Mouse (Mus musculus) neural tube, embryonic 14.5 days (tissue): ENCODE data around the gene Pou2f2. TPM values are rescaled to one million over a fixed set of nuclear protein-coding genes. Genes with fewer than 3 reads are reported as not detected.
A peak's percentile ranks its signal among the peaks of the same experiment; 100 is the strongest.

Source experiments
- ATAC-seq: fragments of 200-750 bp; cut with Nextera tagmentation; 2 replicates; pipeline ENCODE4 v1.8.0; 2017; ENCODE audit warnings: low read depth, mild to moderate bottlenecking, moderate TSS enrichment, moderate library complexity
- H3K27ac ChIP-seq: fragments of 300-500 bp; sonication (generic); 2 replicates; pipeline ENCODE4 v1.5.1; 2014; ENCODE audit warnings: low read depth, mild to moderate bottlenecking, control low read depth, low read length, moderate library complexity, mixed read lengths
- H3K27me3 ChIP-seq: fragments of 300-500 bp; sonication (generic); 2 replicates; pipeline ENCODE4 v1.6.1; 2014; ENCODE audit warnings: low read length; ENCODE audit not compliant: control insufficient read depth, insufficient read depth
- H3K36me3 ChIP-seq: fragments of 300-500 bp; sonication (generic); 2 replicates; pipeline ENCODE4 v1.6.1; 2014; ENCODE audit warnings: low read length, mixed read lengths; ENCODE audit not compliant: control insufficient read depth, insufficient read depth
- H3K4me1 ChIP-seq: fragments of 300-500 bp; sonication (generic); 2 replicates; pipeline ENCODE4 v1.6.1; 2014; ENCODE audit warnings: low read length; ENCODE audit not compliant: control insufficient read depth, insufficient read depth
- H3K4me2 ChIP-seq: fragments of 300-500 bp; sonication (generic); 2 replicates; pipeline ENCODE4 v1.6.1; 2014; ENCODE audit warnings: mild to moderate bottlenecking, low read depth, low read length, control low read depth
- H3K4me3 ChIP-seq: fragments of 300-500 bp; sonication (generic); 2 replicates; pipeline ENCODE4 v1.5.1; 2014; ENCODE audit warnings: low read depth, low read length, control low read depth, mixed read lengths
- H3K9ac ChIP-seq: fragments of 300-500 bp; sonication (generic); replicated peaks from 2 replicates; pipeline ENCODE4 v1.6.1; 2014; ENCODE audit warnings: low read depth, mild to moderate bottlenecking, control low read depth, low read length, mixed read lengths
- H3K9me3 ChIP-seq: fragments of 300-500 bp; sonication (generic); 2 replicates; pipeline ENCODE4 v1.6.1; 2016; ENCODE audit warnings: low read length; ENCODE audit not compliant: control insufficient read depth
- WGBS: fragments of 180-500 bp; shearing (Covaris S2); extraction: QIAGEN DNeasy Blood & Tissue Kit; methylation state at CpG from one replicate; pipeline ENCODE4 v1.1.7; 2014; 5-methylcytosine and 5-hydroxymethylcytosine counted together
- polyA plus RNA-seq: library from polyadenylated mRNA; unstranded; fragments of >200 nt; fragmentation: Nextera tagmentation; extraction: Ambion mirVana; gene quantifications from 2 replicates; pipeline ENCODE4 v1.2.1, GENCODE M21; 2014

The Pou2f2 gene
- polyA plus RNA-seq, 1 experiment from 2014 or later = 33.6 TPM

DNA sequence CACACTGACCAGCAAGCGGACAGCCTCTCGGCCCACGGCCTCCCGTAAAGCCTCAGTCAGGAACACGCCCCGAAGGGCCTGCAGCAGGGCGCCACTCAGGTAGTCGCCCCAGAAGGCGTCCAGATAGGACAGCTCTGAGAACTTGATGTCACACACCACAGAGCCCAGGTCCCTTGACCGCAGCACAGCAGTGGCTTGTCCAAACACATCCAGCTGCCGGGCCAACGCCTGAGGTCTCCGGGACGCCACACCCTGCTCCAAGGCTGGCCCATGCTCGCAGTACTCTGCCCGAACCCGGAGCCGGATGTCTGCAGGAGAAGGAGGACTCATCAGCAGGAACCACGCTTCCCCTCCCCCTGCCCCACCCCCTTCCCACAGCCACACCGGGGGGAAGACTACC lies 24.1 kb upstream of the Pou2f2 start:
- Histone ChIP-seq H3K9me3 (no peaks in the 10 kb centered on the region), H3K36me3 (peaks cover 22% of the 10 kb centered on the region), H3K4me1 (no peaks in the 10 kb centered on the region), H3K27me3 (no peaks in the 10 kb centered on the region), H3K4me2 (no peak overlapping the region), H3K9ac (no peak overlapping the region), H3K27ac (no peak overlapping the region), H3K4me3 (no peak overlapping the region)
- no peak for ATAC-seq
- WGBS = 90% methylated on average over 20 of the region's 20 CpGs

DNA sequence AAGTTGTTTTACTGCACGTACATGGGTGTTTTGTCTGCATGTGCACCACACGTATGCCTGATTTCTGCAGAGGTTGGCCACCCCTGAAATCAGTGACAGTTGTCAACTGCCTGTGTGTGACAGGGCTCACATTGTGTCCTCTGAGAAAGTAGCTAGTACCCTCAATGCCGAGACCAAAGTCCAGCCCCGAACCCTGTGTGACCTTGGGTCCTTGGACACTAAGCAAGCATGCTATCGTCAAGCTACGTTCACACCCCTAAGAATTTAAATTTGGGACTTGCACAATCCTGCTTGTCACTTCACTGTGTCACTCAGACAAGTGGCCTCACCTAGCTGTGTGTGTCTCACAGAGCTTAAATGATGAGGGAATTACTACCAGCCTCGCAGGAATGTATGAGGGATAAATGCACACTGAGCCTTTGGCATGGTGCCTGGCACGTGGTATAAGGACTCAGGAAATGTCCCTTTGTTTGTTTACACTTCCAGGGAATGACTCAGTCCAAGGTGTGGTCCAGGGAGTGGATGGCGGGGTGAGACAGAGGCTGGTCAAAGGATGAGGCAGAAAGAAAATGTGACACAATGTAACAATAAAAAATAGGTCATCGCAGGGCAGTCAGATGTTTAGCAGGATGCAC lies 18.0 kb upstream of the Pou2f2 start:
- no peaks in the 10 kb centered on the region for H3K4me1 ChIP-seq
- H3K27ac ChIP-seq = no peak overlapping the region
- WGBS = 68% methylated on average over 10 of the region's 10 CpGs
- no peak overlapping the region for H3K4me3 ChIP-seq
- no peak overlapping the region for H3K4me2 ChIP-seq
- H3K9me3 ChIP-seq = no peaks in the 10 kb centered on the region
- ATAC-seq = no peak
- H3K9ac ChIP-seq = no peak overlapping the region
- no peaks in the 10 kb centered on the region for H3K27me3 ChIP-seq
- H3K36me3 ChIP-seq = peaks cover 3% of the 10 kb centered on the region; the same call in 1 of the 2 replicates

- Histone ChIP-seq H3K36me3 (no peaks in the 10 kb centered on the region), H3K4me3 (no peak overlapping the region), H3K9me3 (no peaks in the 10 kb centered on the region), H3K27me3 (no peaks in the 10 kb centered on the region), H3K9ac (no peak overlapping the region), H3K4me1 (no peaks in the 10 kb centered on the region), H3K4me2 (no peak overlapping the region), H3K27ac (no peak overlapping the region)
- ATAC-seq = no peak
- WGBS = 89% methylated on average over 9 of the region's 9 CpGs
Observed at GRCm38 (mm10) chr7:25196107-25196506, 16.6 kb upstream of the Pou2f2 start.

- Histone ChIP-seq H3K36me3 (no peaks in the 10 kb centered on the region), H3K9ac (no peak overlapping the region), H3K27me3 (no peaks in the 10 kb centered on the region), H3K9me3 (no peaks in the 10 kb centered on the region), H3K4me1 (no peaks in the 10 kb centered on the region), H3K4me2 (no peak overlapping the region), H3K4me3 (no peak overlapping the region), H3K27ac (no peak overlapping the region)
- 79% methylated on average over 3 of the region's 3 CpGs for WGBS
- ATAC-seq = no peak
Observed at GRCm38 (mm10) chr7:25195148-25195547, 15.6 kb upstream of the Pou2f2 start.

DNA sequence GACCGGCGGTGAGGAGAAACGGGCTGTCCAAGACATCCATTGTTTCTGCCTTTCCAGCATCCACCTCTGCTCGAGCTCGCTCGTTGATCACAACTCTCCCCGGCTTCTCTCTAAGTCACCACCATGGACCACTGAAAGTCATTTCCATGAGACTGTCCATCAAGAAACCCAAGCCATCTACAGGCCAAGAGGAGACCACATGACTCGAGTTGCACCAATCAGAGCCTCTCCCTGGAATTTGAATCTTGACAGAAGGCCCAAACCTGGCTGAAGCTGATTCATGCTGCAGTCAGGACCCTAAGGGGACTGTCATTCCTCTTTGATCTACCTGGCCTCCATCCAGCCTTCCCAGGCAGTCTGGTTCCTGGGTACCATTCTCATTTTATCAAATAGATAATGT lies 12.6 kb upstream of the Pou2f2 start:
- WGBS = 76% methylated on average over 8 of the region's 8 CpGs
- Histone ChIP-seq H3K9me3 (no peaks in the 10 kb centered on the region), H3K27me3 (no peaks in the 10 kb centered on the region), H3K9ac (no peak overlapping the region), H3K4me3 (no peak overlapping the region), H3K36me3 (no peaks in the 10 kb centered on the region), H3K4me1 (no peaks in the 10 kb centered on the region), H3K27ac (no peak overlapping the region), H3K4me2 (no peak overlapping the region)
- ATAC-seq = no peak

DNA sequence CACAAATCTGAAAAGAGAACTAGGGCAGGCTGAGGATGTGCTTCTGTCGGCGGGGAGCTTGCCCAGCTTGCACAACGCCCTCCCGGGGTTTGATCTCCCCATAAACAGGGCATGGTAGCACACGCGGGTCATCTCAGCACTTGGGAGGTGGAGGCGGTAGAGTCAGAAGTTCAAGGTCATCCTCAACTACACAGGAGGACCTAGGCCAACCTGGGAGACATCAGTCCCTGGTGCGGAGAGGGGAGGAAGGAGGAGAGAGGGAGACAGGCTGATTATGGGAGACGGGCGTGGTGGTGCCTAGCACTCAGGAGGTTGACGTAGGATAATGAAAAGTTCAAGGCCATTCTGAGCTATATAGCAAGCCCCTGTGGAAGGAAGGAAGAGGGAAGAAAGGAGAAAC lies 11.3 kb upstream of the Pou2f2 start:
- no peaks in the 10 kb centered on the region for H3K36me3 ChIP-seq
- 85% methylated on average over 11 of the region's 11 CpGs for WGBS
- no peak overlapping the region for H3K4me3 ChIP-seq
- no peak overlapping the region for H3K27ac ChIP-seq
- no peak for ATAC-seq
- H3K9ac ChIP-seq = no peak overlapping the region
- H3K9me3 ChIP-seq = no peaks in the 10 kb centered on the region
- no peak overlapping the region for H3K4me2 ChIP-seq
- no peaks in the 10 kb centered on the region for H3K27me3 ChIP-seq
- no peaks in the 10 kb centered on the region for H3K4me1 ChIP-seq

GRCm38 (mm10) chr7:25187662-25188650 lies 8.4 kb upstream of the Pou2f2 start:
- Histone ChIP-seq H3K27me3 (no peaks in the 10 kb centered on the region), H3K27ac (no peak overlapping the region), H3K4me2 (no peak overlapping the region), H3K4me1 (no peaks in the 10 kb centered on the region), H3K36me3 (no peaks in the 10 kb centered on the region), H3K9ac (no peak overlapping the region), H3K4me3 (no peak overlapping the region), H3K9me3 (no peaks in the 10 kb centered on the region)
- ATAC-seq = peak; percentile 81
- WGBS = 23% methylated on average over 21 of the region's 21 CpGs

GRCm38 (mm10) chr7:25184091-25184490 lies 4.6 kb upstream of the Pou2f2 start:
- Histone ChIP-seq H3K27me3 (no peaks in the 10 kb centered on the region), H3K4me3 (no peak overlapping the region), H3K9ac (no peak overlapping the region), H3K4me2 (no peak overlapping the region), H3K27ac (no peak overlapping the region), H3K4me1 (peaks cover 17% of the 10 kb centered on the region), H3K36me3 (no peaks in the 10 kb centered on the region), H3K9me3 (no peaks in the 10 kb centered on the region)
- no peak for ATAC-seq
- WGBS = 77% methylated on average over 6 of the region's 6 CpGs

GRCm38 (mm10) chr7:25181814-25182213 lies 2.3 kb upstream of the Pou2f2 start:
- WGBS = 3% methylated on average over 21 of the region's 21 CpGs
- Histone ChIP-seq H3K27me3 (no peaks in the 10 kb centered on the region), H3K36me3 (no peaks in the 10 kb centered on the region), H3K4me1 (peaks cover 22% of the 10 kb centered on the region), H3K4me2 (peak overlapping the region; percentile 38), H3K4me3 (peak overlapping the region; percentile 9), H3K27ac (no peak overlapping the region), H3K9me3 (no peaks in the 10 kb centered on the region), H3K9ac (peak overlapping the region; percentile 32; the same call in 1 of the 2 replicates)
- ATAC-seq = no peak
